Mouse (Mus musculus) small intestine, adult 2 months (tissue): ENCODE results near the gene Bckdk.

Source experiments
- CTCF ChIP-seq: fragments of 200-500 bp; IDR thresholded peaks from 2 replicates; pipeline ENCODE4 v1.5.1; 2012; ENCODE audit warnings: low read depth, mild to moderate bottlenecking, control low read depth, inconsistent platforms, low read length, moderate library complexity, mixed read lengths; ENCODE audit not compliant: insufficient replicate concordance, insufficient read length; ENCODE audit errors: extremely low read depth
- POLR2A ChIP-seq: fragments of 200-500 bp; IDR thresholded peaks from 2 replicates; pipeline ENCODE4 v1.6.1; 2012; ENCODE audit warnings: low read depth, mild to moderate bottlenecking, control low read depth, inconsistent platforms, low read length, moderate library complexity

GRCm38 (mm10) chr7:127885951-127886350 lies 17.9 kb upstream of the Bckdk start:
- TF ChIP-seq CTCF = no peak
- TF ChIP-seq POLR2A = no peak
